Mouse (Mus musculus) neural tube, embryonic 14.5 days (tissue): ENCODE data around the gene Wfdc15a. TPM values are rescaled to one million over a fixed set of nuclear protein-coding genes. Genes with fewer than 3 reads are reported as not detected.

Source experiments
- ATAC-seq: fragments of 200-750 bp; cut with Nextera tagmentation; 2 replicates; pipeline ENCODE4 v1.8.0; 2017; ENCODE audit warnings: low read depth, mild to moderate bottlenecking, moderate TSS enrichment, moderate library complexity
- H3K27ac ChIP-seq: fragments of 300-500 bp; sonication (generic); 2 replicates; pipeline ENCODE4 v1.5.1; 2014; ENCODE audit warnings: low read depth, mild to moderate bottlenecking, control low read depth, low read length, moderate library complexity, mixed read lengths
- H3K27me3 ChIP-seq: fragments of 300-500 bp; sonication (generic); 2 replicates; pipeline ENCODE4 v1.6.1; 2014; ENCODE audit warnings: low read length; ENCODE audit not compliant: control insufficient read depth, insufficient read depth
- H3K36me3 ChIP-seq: fragments of 300-500 bp; sonication (generic); 2 replicates; pipeline ENCODE4 v1.6.1; 2014; ENCODE audit warnings: low read length, mixed read lengths; ENCODE audit not compliant: control insufficient read depth, insufficient read depth
- H3K4me1 ChIP-seq: fragments of 300-500 bp; sonication (generic); 2 replicates; pipeline ENCODE4 v1.6.1; 2014; ENCODE audit warnings: low read length; ENCODE audit not compliant: control insufficient read depth, insufficient read depth
- H3K4me2 ChIP-seq: fragments of 300-500 bp; sonication (generic); 2 replicates; pipeline ENCODE4 v1.6.1; 2014; ENCODE audit warnings: mild to moderate bottlenecking, low read depth, low read length, control low read depth
- H3K4me3 ChIP-seq: fragments of 300-500 bp; sonication (generic); 2 replicates; pipeline ENCODE4 v1.5.1; 2014; ENCODE audit warnings: low read depth, low read length, control low read depth, mixed read lengths
- H3K9ac ChIP-seq: fragments of 300-500 bp; sonication (generic); replicated peaks from 2 replicates; pipeline ENCODE4 v1.6.1; 2014; ENCODE audit warnings: low read depth, mild to moderate bottlenecking, control low read depth, low read length, mixed read lengths
- H3K9me3 ChIP-seq: fragments of 300-500 bp; sonication (generic); 2 replicates; pipeline ENCODE4 v1.6.1; 2016; ENCODE audit warnings: low read length; ENCODE audit not compliant: control insufficient read depth
- WGBS: fragments of 180-500 bp; shearing (Covaris S2); extraction: QIAGEN DNeasy Blood & Tissue Kit; methylation state at CpG from one replicate; pipeline ENCODE4 v1.1.7; 2014; 5-methylcytosine and 5-hydroxymethylcytosine counted together
- polyA plus RNA-seq: library from polyadenylated mRNA; unstranded; fragments of >200 nt; fragmentation: Nextera tagmentation; extraction: Ambion mirVana; gene quantifications from 2 replicates; pipeline ENCODE4 v1.2.1, GENCODE M21; 2014

The Wfdc15a gene
- polyA plus RNA-seq, 1 experiment from 2014 or later = not detected

GRCm38 (mm10) chr2:164150086-164150760 lies 49.7 kb downstream of the Wfdc15a start:
- Histone ChIP-seq H3K27me3 (no peaks in the 10 kb centered on the region), H3K9me3 (no peaks in the 10 kb centered on the region), H3K9ac (no peak overlapping the region), H3K4me1 (0 out of 2 replicates have a peak, but pooled peaks cover 3% of the 10 kb centered on the region), H3K4me3 (no peak overlapping the region), H3K4me2 (no peak overlapping the region), H3K36me3 (peaks cover 26% of the 10 kb centered on the region; the same call in 1 of the 2 replicates), H3K27ac (no peak overlapping the region)
- WGBS = 28% methylated on average over 14 of the region's 14 CpGs
- ATAC-seq = peak; percentile 54; the same call in 1 of the 2 replicates

Other genes starting within 250 kb of the Wfdc15a start
- gene Ywhab, start 205.2 kb downstream of the Wfdc15a start, polyA plus RNA-seq = 466 and 481 TPM in 2 replicates
- gene Pabpc1l, start 174.7 kb downstream of the Wfdc15a start, polyA plus RNA-seq = 2.0 and 2.8 TPM in 2 replicates
- 24.7 and 26.3 TPM in 2 replicates for gene Stk4, start 129.8 kb downstream of the Wfdc15a start, polyA plus RNA-seq
- 49.4 and 49.7 TPM in 2 replicates for gene Tomm34, start 129.0 kb downstream of the Wfdc15a start, polyA plus RNA-seq
- gene Kcns1, start 29.0 kb downstream of the Wfdc15a start, polyA plus RNA-seq = 1.1 and 1.7 TPM in 2 replicates
- not detected in 2 replicates for gene Wfdc5, start 17.4 kb downstream of the Wfdc15a start, polyA plus RNA-seq
- gene Wfdc12, start 9.5 kb downstream of the Wfdc15a start, polyA plus RNA-seq = not detected in 2 replicates
- gene Wfdc15b, start 21.5 kb upstream of the Wfdc15a start, polyA plus RNA-seq = not detected in 2 replicates
- not detected in 2 replicates for gene Svs2, start 38.3 kb upstream of the Wfdc15a start, polyA plus RNA-seq
- gene Svs3b, start 56.5 kb upstream of the Wfdc15a start, polyA plus RNA-seq = not detected in 2 replicates
- gene Svs4, start 78.3 kb upstream of the Wfdc15a start, polyA plus RNA-seq = not detected in 2 replicates
- gene Svs3a, start 89.1 kb upstream of the Wfdc15a start, polyA plus RNA-seq = not detected in 2 replicates
- not detected in 2 replicates for gene Svs6, start 116.6 kb upstream of the Wfdc15a start, polyA plus RNA-seq
- not detected in 2 replicates for gene Svs5, start 132.6 kb upstream of the Wfdc15a start, polyA plus RNA-seq
- not detected in 2 replicates for gene Slpi, start 189.0 kb upstream of the Wfdc15a start, polyA plus RNA-seq
- 0.11 and 0.17 TPM in 2 replicates for gene Rbpjl, start 203.0 kb upstream of the Wfdc15a start, polyA plus RNA-seq
- 0.36 and 0.82 TPM in 2 replicates for gene Matn4, start 205.0 kb upstream of the Wfdc15a start, polyA plus RNA-seq
- 3.6 and 7.1 TPM in 2 replicates for gene Sdc4, start 243.8 kb upstream of the Wfdc15a start, polyA plus RNA-seq